Mouse (Mus musculus): ENCODE measurements around the gene Ufd1.

The Ufd1 gene

GRCm38 (mm10) chr16:18811468-18812384, at the start of gene Ufd1, which contains the start of gene Cdc45:
Ufd1 (plus strand) TSS chr16:18811779.
Cdc45 (minus strand) TSS chr16:18811987.
- in situ Hi-C loops (cut with MboI), result no loop called here

- in situ Hi-C loops (cut with MboI), result no loop called here
These were observed 48.6 kb upstream of the Ufd1 start for GRCm38 (mm10) chr16:18762960-18763359.

DNA sequence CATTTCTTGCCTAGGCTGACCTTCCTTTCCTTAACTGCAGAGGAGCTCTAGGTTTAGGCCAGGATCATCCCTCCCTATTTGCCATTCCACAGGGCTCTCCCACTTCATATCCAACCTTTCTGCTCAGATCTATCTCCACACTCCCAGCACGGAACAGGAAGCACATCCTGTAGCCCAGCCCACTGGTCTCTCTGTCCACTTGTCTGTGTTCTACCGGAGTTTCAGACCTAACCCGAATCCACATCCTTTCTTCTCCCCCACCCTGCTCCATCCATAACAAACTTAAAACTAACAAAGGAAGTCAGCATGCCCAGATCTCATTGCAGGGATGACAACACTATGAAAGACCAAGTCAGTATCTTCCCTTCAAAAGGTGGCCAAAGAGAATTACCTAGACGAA, 45.2 kb upstream of the Ufd1 start:
- in situ Hi-C loops (cut with MboI), result no loop called here

- in situ Hi-C loops (cut with MboI), result no loop called here
These were observed 42.1 kb upstream of the Ufd1 start for GRCm38 (mm10) chr16:18769501-18769900.

DNA sequence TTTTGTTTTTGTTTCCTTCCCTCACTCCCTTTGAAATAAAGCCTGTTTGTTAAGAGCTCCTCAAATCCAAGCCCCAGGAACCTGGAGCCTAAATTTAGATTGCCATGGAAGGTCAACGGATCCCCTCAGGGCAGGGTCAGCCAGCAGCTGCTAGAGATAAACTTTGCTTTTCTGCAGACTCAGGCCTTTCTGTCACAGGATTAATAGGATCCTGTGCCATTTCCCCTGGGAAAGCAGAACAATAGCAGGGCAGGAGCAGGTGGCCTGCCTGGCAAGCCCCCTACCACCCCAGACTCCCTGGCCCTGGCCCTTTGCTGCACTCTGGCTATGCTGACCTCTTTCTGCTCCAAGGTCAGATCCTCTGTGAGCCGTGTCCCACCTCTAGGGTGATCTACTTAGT, 37.6 kb upstream of the Ufd1 start:
- in situ Hi-C loops (cut with MboI), result no loop called here

- in situ Hi-C loops (cut with MboI), result no loop called here
These were observed 35.7 kb upstream of the Ufd1 start for GRCm38 (mm10) chr16:18775621-18776555.

GRCm38 (mm10) chr16:18776556-18777100, 35.0 kb upstream of the Ufd1 start, which contains the start of gene Cldn5:
Cldn5 (plus strand) TSS chr16:18776847.
- in situ Hi-C loops (cut with MboI), result no loop called here

- in situ Hi-C loops (cut with MboI), result no loop called here
These were observed 34.2 kb upstream of the Ufd1 start for GRCm38 (mm10) chr16:18777101-18778080.

- in situ Hi-C loops (cut with MboI), result no loop called here
These were observed 33.1 kb upstream of the Ufd1 start for GRCm38 (mm10) chr16:18778461-18778860.

- in situ Hi-C loops (cut with MboI), result no loop called here
These were observed 29.8 kb upstream of the Ufd1 start for GRCm38 (mm10) chr16:18781810-18782209.

DNA sequence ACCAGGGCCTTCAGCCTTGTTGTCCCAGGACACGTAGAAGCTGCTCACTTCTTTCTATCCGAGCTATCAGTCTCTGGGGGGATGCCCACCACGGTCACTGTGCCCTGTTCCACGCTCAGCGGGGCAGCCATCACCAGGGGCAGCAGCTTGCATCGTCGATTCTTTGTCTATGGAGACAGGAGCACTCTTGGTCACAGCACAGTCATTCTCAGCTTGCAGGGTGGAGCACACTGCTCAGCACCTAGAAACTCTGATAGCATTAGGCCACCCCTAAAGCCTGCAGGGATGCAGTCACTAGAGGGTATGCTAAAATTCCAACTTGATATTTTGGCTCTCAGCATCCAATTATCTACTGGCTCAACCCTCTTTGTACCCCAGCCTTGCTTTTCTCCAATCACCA, 26.6 kb upstream of the Ufd1 start:
- in situ Hi-C loops (cut with MboI), result no loop called here

DNA sequence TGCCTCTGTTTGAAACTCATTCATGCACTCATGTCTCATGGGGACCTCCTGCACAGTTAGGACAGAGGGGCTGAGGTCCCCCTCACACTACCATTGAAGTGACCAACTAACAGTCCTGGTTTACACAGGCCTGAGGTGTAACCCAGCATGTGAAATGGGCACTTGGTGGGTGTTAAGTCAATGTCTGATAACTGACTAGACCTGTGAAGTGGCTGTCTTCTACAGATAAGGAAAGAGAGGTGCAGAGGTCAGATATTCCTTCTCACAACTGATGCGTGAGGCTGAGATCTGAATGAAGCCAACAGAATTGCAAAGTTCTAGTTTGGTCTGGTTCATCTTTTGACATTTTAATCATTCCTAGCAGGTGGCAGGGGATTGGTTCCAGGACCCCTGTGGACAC, 26.1 kb upstream of the Ufd1 start:
- in situ Hi-C loops (cut with MboI), result no loop called here

- in situ Hi-C loops (cut with MboI), result no loop called here
These were observed 24.9 kb upstream of the Ufd1 start for GRCm38 (mm10) chr16:18786652-18787051.

DNA sequence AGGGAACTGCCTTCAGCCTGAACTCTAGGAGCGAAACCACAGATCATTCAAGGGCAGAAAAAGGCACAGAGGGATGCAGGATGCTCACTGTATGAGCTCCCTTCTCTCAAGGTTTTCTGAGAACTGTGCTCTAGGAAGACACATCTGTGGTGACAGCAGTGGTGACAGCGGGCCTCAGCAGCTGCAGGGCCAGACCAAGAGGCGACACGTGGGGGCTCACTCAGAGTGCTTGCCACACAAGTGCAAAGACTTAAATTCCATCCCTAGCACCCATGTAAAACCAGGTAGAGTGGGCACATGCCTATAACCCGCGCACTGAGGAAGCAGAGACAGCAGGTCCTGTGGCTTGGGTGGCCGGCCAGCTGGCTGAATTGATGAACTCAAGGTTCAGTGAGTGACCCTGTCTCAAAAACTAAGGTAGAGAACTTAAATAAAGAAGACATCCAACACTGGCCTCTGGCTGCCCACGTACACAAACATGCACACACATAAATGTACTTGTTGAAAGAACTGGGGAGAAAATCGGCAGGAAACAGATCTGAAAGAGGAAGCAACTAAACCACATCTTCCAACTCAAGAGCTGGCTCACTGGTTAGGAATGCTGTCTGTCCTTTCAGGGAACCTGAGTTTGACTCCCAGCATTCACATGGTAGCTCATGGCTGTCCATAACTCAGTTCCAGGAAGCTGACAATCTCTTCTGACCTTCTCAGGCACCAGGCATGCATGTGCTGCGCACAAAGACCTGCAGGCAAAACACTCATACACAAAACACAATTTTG, 22.8 kb upstream of the Ufd1 start:
- in situ Hi-C loops (cut with MboI), result no loop called here

- in situ Hi-C loops (cut with MboI), result no loop called here
These were observed 16.2 kb upstream of the Ufd1 start for GRCm38 (mm10) chr16:18795223-18795899.

DNA sequence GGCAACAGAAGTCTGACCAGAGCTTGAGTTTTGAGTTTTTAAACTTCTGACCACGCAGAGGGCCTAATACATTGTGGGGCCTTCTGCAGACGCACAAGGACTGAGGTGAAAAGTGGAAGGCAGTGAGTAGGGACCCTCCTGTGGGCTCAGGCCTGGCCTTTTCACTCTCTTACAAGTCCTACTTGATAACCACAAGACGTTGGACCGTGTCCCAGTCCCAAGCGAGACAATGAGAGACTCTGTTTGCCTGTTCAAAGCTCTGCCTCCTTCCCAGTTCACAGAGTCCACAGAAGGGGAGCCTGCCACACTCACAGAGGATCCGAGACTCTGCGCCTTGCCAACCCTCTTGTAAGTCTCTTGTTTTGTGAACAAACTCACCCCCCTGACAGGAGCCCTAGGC, 14.9 kb upstream of the Ufd1 start:
- in situ Hi-C loops (cut with MboI), result no loop called here

GRCm38 (mm10) chr16:18798151-18798550, 13.4 kb upstream of the Ufd1 start:
- in situ Hi-C loops (cut with MboI), result no loop called here

DNA sequence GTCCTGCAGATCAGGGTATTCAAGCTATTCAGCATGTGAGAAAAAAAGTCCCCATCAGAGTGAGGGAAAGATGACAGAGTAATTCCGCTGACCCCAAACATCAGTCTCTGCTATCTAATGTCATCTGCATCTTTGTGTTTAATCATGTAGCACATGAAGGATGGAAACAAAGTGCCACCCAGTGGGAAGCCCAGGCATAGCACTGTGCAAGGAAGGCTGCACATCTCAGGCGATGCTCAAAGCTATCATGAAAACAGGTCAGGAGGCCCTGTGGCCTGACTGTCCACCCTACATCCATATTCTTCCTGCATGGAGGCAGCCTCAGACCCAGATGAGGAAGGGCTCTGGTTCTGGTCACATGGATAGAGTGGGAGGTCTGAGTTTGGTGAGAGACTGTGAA, 12.7 kb upstream of the Ufd1 start:
- in situ Hi-C loops (cut with MboI), result no loop called here

- in situ Hi-C loops (cut with MboI), result no loop called here
These were observed 5.8 kb upstream of the Ufd1 start for GRCm38 (mm10) chr16:18805746-18806145.

- in situ Hi-C loops (cut with MboI), result no loop called here
These were observed 2.6 kb upstream of the Ufd1 start for GRCm38 (mm10) chr16:18809001-18809400.
